Mouse (Mus musculus) CH12.LX (cell line): ENCODE results near the gene Gm11042. TPM values are rescaled to one million over a fixed set of nuclear protein-coding genes. Genes with fewer than 3 reads are reported as not detected.

Source experiments
- DNase-seq: peaks from one replicate; pipeline ENCODE4 v3.0.0-alpha.2; 2013; ENCODE audit errors: extremely low read depth
- H3K27ac ChIP-seq: 2 replicates; pipeline ENCODE4 v1.5.1; 2012; ENCODE audit warnings: low read depth, mild to moderate bottlenecking, control low read depth, moderate library complexity; ENCODE audit not compliant: insufficient read depth
- H3K27me3 ChIP-seq: replicated peaks from 2 replicates; pipeline ENCODE3; 2012; ENCODE audit warnings: inconsistent platforms
- H3K36me3 ChIP-seq, 2 experiments: replicated peaks in 1 of 2; 2 replicates each; pipeline versions ENCODE3 to v1.6.1; 2012; ENCODE audit warnings: inconsistent platforms in 1 of 2, low read length in 1 of 2, mild to moderate bottlenecking in 1 of 2, mixed read lengths in 1 of 2, moderate library complexity in 1 of 2; ENCODE audit not compliant: control insufficient read depth in 1 of 2, insufficient read depth in 1 of 2
- H3K4me1 ChIP-seq, 2 experiments: 2 replicates each; pipeline ENCODE4 v1.6.1; 2012; ENCODE audit warnings: inconsistent platforms in 1 of 2, moderate library complexity in 1 of 2; ENCODE audit not compliant: insufficient read depth in 2 of 2, control insufficient read depth in 1 of 2
- H3K4me2 ChIP-seq: 2 replicates; pipeline ENCODE4 v1.6.1; 2012; ENCODE audit warnings: low read depth, mild to moderate bottlenecking, control low read depth; ENCODE audit not compliant: poor library complexity, insufficient read depth, severe bottlenecking
- H3K4me3 ChIP-seq, 3 experiments: fragments of 150-350 bp in 1 of 3; sonication (generic) in 1 of 3; replicated peaks in 1 of 3; 2 replicates each; pipeline versions ENCODE3 to v1.5.1; 2011 to 2012; ENCODE audit warnings: low read depth in 2 of 3, low read length in 2 of 3, mild to moderate bottlenecking in 2 of 3, moderate library complexity in 2 of 3, control low read depth in 1 of 3, improper control_type of control experiment in 1 of 3, inconsistent platforms in 1 of 3, mixed read lengths in 1 of 3; ENCODE audit not compliant: poor library complexity in 1 of 3
- H3K79me2 ChIP-seq: replicated peaks from 2 replicates; pipeline ENCODE4 v1.6.1; 2012; ENCODE audit warnings: mild to moderate bottlenecking, moderate library complexity; ENCODE audit not compliant: control insufficient read depth, poor library complexity, insufficient read depth, severe bottlenecking; ENCODE audit errors: extremely low read depth
- H3K9ac ChIP-seq: 2 replicates; pipeline ENCODE4 v1.6.1; 2012; ENCODE audit warnings: low read depth, mild to moderate bottlenecking, control low read depth, moderate library complexity; ENCODE audit not compliant: insufficient read depth
- H3K9me3 ChIP-seq: replicated peaks from 2 replicates; pipeline ENCODE3; 2012; ENCODE audit warnings: low read length, inconsistent platforms, mixed read lengths
- BHLHE40 ChIP-seq: IDR thresholded peaks from 2 replicates; pipeline ENCODE4 v1.6.1; 2011; ENCODE audit warnings: mild to moderate bottlenecking, low read depth, low read length, improper control_type of control experiment
- E2F4 ChIP-seq: IDR thresholded peaks from 2 replicates; pipeline ENCODE4 v1.6.1; 2011; ENCODE audit warnings: low read depth, low read length, improper control_type of control experiment; ENCODE audit not compliant: insufficient replicate concordance
- EP300 ChIP-seq: IDR thresholded peaks from 2 replicates; pipeline ENCODE4 v1.6.1; 2011; ENCODE audit warnings: low read length, improper control_type of control experiment
- ETS1 ChIP-seq: conservative IDR thresholded peaks from 2 replicates; pipeline ENCODE4 v1.6.1; 2012; ENCODE audit warnings: low read depth, mild to moderate bottlenecking, inconsistent platforms, low read length, improper control_type of control experiment, moderate library complexity
- GABPA ChIP-seq: IDR thresholded peaks from 2 replicates; pipeline ENCODE4 v1.6.1; 2012; ENCODE audit warnings: low read depth, low read length, improper control_type of control experiment, inconsistent platforms; ENCODE audit not compliant: insufficient replicate concordance
- HCFC1 ChIP-seq: IDR thresholded peaks from 2 replicates; pipeline ENCODE4 v1.6.1; 2012; ENCODE audit warnings: low read depth, mild to moderate bottlenecking, inconsistent platforms, low read length, improper control_type of control experiment
- JUND ChIP-seq: conservative IDR thresholded peaks from 2 replicates; pipeline ENCODE4 v1.6.1; 2011; ENCODE audit warnings: low read depth, low read length, improper control_type of control experiment
- MAFK ChIP-seq: IDR thresholded peaks from 2 replicates; pipeline ENCODE4 v1.6.1; 2011; ENCODE audit warnings: low read length, improper control_type of control experiment; ENCODE audit not compliant: insufficient replicate concordance
- MAX ChIP-seq: IDR thresholded peaks from 2 replicates; pipeline ENCODE4 v1.6.1; 2011; ENCODE audit warnings: low read length, improper control_type of control experiment
- MAZ ChIP-seq: IDR thresholded peaks from 2 replicates; pipeline ENCODE4 v1.6.1; 2012; ENCODE audit warnings: low read depth, mild to moderate bottlenecking, inconsistent platforms, low read length, improper control_type of control experiment, moderate library complexity
- MEF2A ChIP-seq: IDR thresholded peaks from 2 replicates; pipeline ENCODE4 v1.6.1; 2014; ENCODE audit warnings: low read depth, mild to moderate bottlenecking, inconsistent platforms, low read length, improper control_type of control experiment, borderline replicate concordance
- MXI1 ChIP-seq: IDR thresholded peaks from 2 replicates; pipeline ENCODE4 v1.6.1; 2011; ENCODE audit warnings: mild to moderate bottlenecking, low read depth, low read length, improper control_type of control experiment
- NELFE ChIP-seq: IDR thresholded peaks from 2 replicates; pipeline ENCODE4 v1.6.1; 2011; ENCODE audit warnings: low read depth, low read length, improper control_type of control experiment
- POLR2A ChIP-seq: IDR thresholded peaks from 2 replicates; pipeline ENCODE4 v1.6.1; 2011; ENCODE audit warnings: low read depth, mild to moderate bottlenecking, improper control_type of control experiment, low read length
- POLR2AphosphoS2 ChIP-seq: IDR thresholded peaks from 2 replicates; pipeline ENCODE4 v1.6.1; 2011; ENCODE audit warnings: low read depth, low read length, improper control_type of control experiment
- RCOR1 ChIP-seq: conservative IDR thresholded peaks from 2 replicates; pipeline ENCODE4 v1.6.1; 2012; ENCODE audit warnings: low read depth, mild to moderate bottlenecking, inconsistent platforms, low read length, improper control_type of control experiment
- TCF12 ChIP-seq: IDR thresholded peaks from 2 replicates; pipeline ENCODE4 v1.6.1; 2014; ENCODE audit warnings: low read depth, mild to moderate bottlenecking, inconsistent platforms, low read length, improper control_type of control experiment
- USF2 ChIP-seq: conservative IDR thresholded peaks from 2 replicates; pipeline ENCODE4 v1.6.1; 2011; ENCODE audit warnings: low read depth, low read length, improper control_type of control experiment
- ZC3H11A ChIP-seq: IDR thresholded peaks from 2 replicates; pipeline ENCODE4 v1.6.1; 2012; ENCODE audit warnings: low read depth, mild to moderate bottlenecking, inconsistent platforms, low read length, improper control_type of control experiment
- ZKSCAN1 ChIP-seq: IDR thresholded peaks from 2 replicates; pipeline ENCODE4 v1.6.1; 2012; ENCODE audit warnings: low read depth, inconsistent platforms, low read length, improper control_type of control experiment, borderline replicate concordance
- ZMIZ1 ChIP-seq: IDR thresholded peaks from 2 replicates; pipeline ENCODE4 v1.6.1; 2012; ENCODE audit warnings: low read depth, mild to moderate bottlenecking, inconsistent platforms, low read length, improper control_type of control experiment
- ZNF384 ChIP-seq: IDR thresholded peaks from 2 replicates; pipeline ENCODE4 v1.6.1; 2012; ENCODE audit warnings: low read depth, low read length, improper control_type of control experiment, inconsistent platforms
- dilution Hi-C: fragments of 300-500 bp; cut with MboI; formaldehyde crosslinking; loops from 2 replicates; pipeline ENCODE4 v1.14.3; 2020; ENCODE audit warnings: low sequenced_read_pairs; ENCODE audit not compliant: extremely low pct_unique_long_range_greater_than_20kb, extremely low pct_ligation_motif_present
- in situ Hi-C: fragments of 300-500 bp; cut with MboI; formaldehyde crosslinking; loops from 3 replicates; pipeline ENCODE4 v1.14.3; 2019; ENCODE audit warnings: low sequenced_read_pairs, low pct_ligation_motif_present, low pct_unique_long_range_greater_than_20kb, mixed read lengths
- polyA plus RNA-seq: library from polyadenylated mRNA; unstranded; fragments of >175 nt; gene quantifications from 2 replicates; pipeline ENCODE4 v1.2.1, GENCODE M21; 2012; ENCODE audit warnings: low read depth; ENCODE audit not compliant: insufficient read length
- total RNA-seq, 2 experiments: library from RNA; depleted of rRNA; stranded (reverse); fragments of 300-350 nt in 1 of 2; fragments of >200 nt in 1 of 2; gene quantifications; 2 replicates each; pipeline ENCODE4 v1.2.3; 2012 to 2014

Gene Gm11042
- total and polyA plus RNA-seq, 3 experiments: not detected

- no peak for TF ChIP-seq JUND
- no peak for TF ChIP-seq BHLHE40
- no peak for TF ChIP-seq MAZ
- TF ChIP-seq ETS1: no peak
- TF ChIP-seq EP300: no peak
- no peak for TF ChIP-seq TCF12
- TF ChIP-seq ZNF384: no peak
- no peak for TF ChIP-seq POLR2AphosphoS2
- TF ChIP-seq E2F4: no peak
- TF ChIP-seq MAX: no peak
- TF ChIP-seq ZMIZ1: no peak
- no peak for TF ChIP-seq MAFK
- no peak overlapping the region for H3K4me3 ChIP-seq
- H3K9ac ChIP-seq: no peak overlapping the region
- H3K4me1 ChIP-seq: no peaks in the 10 kb centered on the region
- no peak for DNase-seq
- dilution Hi-C loops (no loop called here), in situ Hi-C loops (no loop called here)
- H3K27me3 ChIP-seq: no peaks in the 10 kb centered on the region
- H3K4me2 ChIP-seq: no peak overlapping the region
- H3K79me2 ChIP-seq: no peaks in the 10 kb centered on the region
- H3K9me3 ChIP-seq: no peaks in the 10 kb centered on the region
- H3K36me3 ChIP-seq: no peaks in the 10 kb centered on the region
- no peak overlapping the region for H3K27ac ChIP-seq
Measured at GRCm38 (mm10) chr12:74363076-74363475, 46.9 kb upstream of the Gm11042 start.

GRCm38 (mm10) chr12:74362453-74362852 lies 46.3 kb upstream of the Gm11042 start:
- H3K36me3 ChIP-seq: no peaks in the 10 kb centered on the region
- H3K27ac ChIP-seq: no peak overlapping the region
- H3K4me3 ChIP-seq: no peak overlapping the region
- H3K9ac ChIP-seq: no peak overlapping the region
- H3K4me1 ChIP-seq: no peaks in the 10 kb centered on the region
- H3K9me3 ChIP-seq: no peaks in the 10 kb centered on the region
- no peaks in the 10 kb centered on the region for H3K79me2 ChIP-seq
- H3K4me2 ChIP-seq: no peak overlapping the region
- TF ChIP-seq ZKSCAN1: no peak
- TF ChIP-seq USF2: no peak
- TF ChIP-seq ZC3H11A: no peak
- TF ChIP-seq MEF2A: no peak
- no peak for TF ChIP-seq BHLHE40
- no peak for TF ChIP-seq POLR2A
- TF ChIP-seq TCF12: no peak
- TF ChIP-seq POLR2AphosphoS2: no peak
- TF ChIP-seq GABPA: no peak
- TF ChIP-seq E2F4: no peak
- TF ChIP-seq MAX: no peak
- TF ChIP-seq NELFE: no peak
- TF ChIP-seq HCFC1: no peak
- no peak for TF ChIP-seq MXI1
- no peak for TF ChIP-seq RCOR1
- in situ Hi-C loops: no loop called here
- DNase-seq: no peak
- H3K27me3 ChIP-seq: no peaks in the 10 kb centered on the region
- dilution Hi-C loops: no loop called here
